Mouse (Mus musculus) intestine, embryonic 16.5 days (tissue): Measurements from ENCODE around the gene Pabpc5. TPM values are rescaled to one million over a fixed set of nuclear protein-coding genes. Genes with fewer than 3 reads are reported as not detected.

ENCODE experiments used
- ATAC-seq: fragments of 200-750 bp; cut with Nextera tagmentation; 2 replicates; pipeline ENCODE4 v1.8.0; 2017; ENCODE audit warnings: moderate TSS enrichment, moderate library complexity
- H3K27ac ChIP-seq: fragments of 300-500 bp; sonication (generic); 2 replicates; pipeline ENCODE4 v1.5.1; 2014; ENCODE audit warnings: mild to moderate bottlenecking, low read length
- H3K27me3 ChIP-seq: fragments of 300-500 bp; sonication (generic); replicated peaks from 2 replicates; pipeline ENCODE4 v1.6.1; 2014; ENCODE audit warnings: low read length, control low read depth, mixed read lengths; ENCODE audit not compliant: control insufficient read depth, insufficient read depth
- H3K36me3 ChIP-seq: fragments of 300-500 bp; sonication (generic); 2 replicates; pipeline ENCODE4 v1.6.1; 2014; ENCODE audit warnings: low read length, control low read depth; ENCODE audit not compliant: control insufficient read depth, insufficient read depth
- H3K4me1 ChIP-seq: fragments of 300-500 bp; sonication (generic); 2 replicates; pipeline ENCODE4 v1.6.1; 2014; ENCODE audit warnings: low read length, control low read depth, mixed read lengths; ENCODE audit not compliant: control insufficient read depth, insufficient read depth
- H3K4me2 ChIP-seq: fragments of 300-500 bp; sonication (generic); 2 replicates; pipeline ENCODE4 v1.6.1; 2014; ENCODE audit warnings: low read depth, low read length, control low read depth
- H3K4me3 ChIP-seq: fragments of 300-500 bp; sonication (generic); 2 replicates; pipeline ENCODE4 v1.5.1; 2014; ENCODE audit warnings: mild to moderate bottlenecking, low read length
- H3K9ac ChIP-seq: fragments of 300-500 bp; sonication (generic); 2 replicates; pipeline ENCODE4 v1.6.1; 2014; ENCODE audit warnings: low read depth, low read length
- H3K9me3 ChIP-seq: fragments of 300-500 bp; sonication (generic); 2 replicates; pipeline ENCODE4 v1.6.1; 2016; ENCODE audit warnings: low read length, control low read depth; ENCODE audit not compliant: control insufficient read depth
- WGBS: fragments of 180-500 bp; shearing (Covaris S2); extraction: QIAGEN DNeasy Blood & Tissue Kit; methylation state at CpG from one replicate; pipeline ENCODE4 v1.1.7; 2014; 5-methylcytosine and 5-hydroxymethylcytosine counted together
- polyA plus RNA-seq: library from polyadenylated mRNA; unstranded; fragments of >200 nt; fragmentation: Nextera tagmentation; extraction: Ambion mirVana; gene quantifications from 2 replicates; pipeline ENCODE4 v1.2.1, GENCODE M21; 2015

The Pabpc5 gene
- polyA plus RNA-seq: 0.10 and 0.20 TPM in 2 replicates

DNA sequence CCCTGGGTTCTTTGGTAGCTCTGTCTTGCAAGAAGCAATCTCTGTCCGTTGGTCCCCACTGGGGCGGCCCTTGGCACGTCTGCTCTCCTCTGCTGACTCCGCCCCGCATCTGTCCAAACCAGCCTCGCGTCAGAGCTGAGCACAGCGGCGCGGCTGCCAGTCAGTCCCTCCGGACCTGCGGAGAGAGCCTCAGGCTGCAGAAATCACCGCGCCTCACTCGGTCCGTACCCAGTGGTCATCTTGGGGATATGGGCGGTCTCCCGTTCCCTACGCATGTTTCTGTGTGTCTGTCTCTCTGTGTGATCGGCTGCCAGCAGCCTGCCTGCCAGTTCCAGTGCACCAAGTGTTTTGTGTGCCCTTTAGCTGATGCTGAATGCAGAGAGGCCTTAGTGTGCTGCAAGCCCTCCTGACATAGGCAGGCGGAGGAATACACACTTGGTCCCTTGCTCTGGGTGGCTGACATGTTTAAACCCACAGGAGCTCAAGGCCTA lies at the start of gene Pabpc5:
TSS of gene Pabpc5 (plus strand) at position 116 of the 491 bp plus-strand sequence.
- Histone ChIP-seq H3K4me3 (peak within 1 kb of the TSS; percentile 44), H3K27ac (peak within 1 kb of the TSS; percentile 24; the same call in 1 of the 2 replicates), H3K9me3 (no peaks in the 10 kb centered on the region), H3K9ac (peak within 1 kb of the TSS; percentile 53; the same call in 1 of the 2 replicates), H3K36me3 (no peaks in the 10 kb centered on the region), H3K4me1 (no peaks in the 10 kb centered on the region), H3K4me2 (peak within 1 kb of the TSS; percentile 40), H3K27me3 (no peaks in the 10 kb centered on the region)
- peak; percentile 99 for ATAC-seq
- 4% methylated on average over 21 of the region's 21 CpGs for WGBS

GRCm38 (mm10) chrX:119886957-119887593 lies 39.9 kb upstream of the Pabpc5 start:
- 68% methylated on average over 3 of the region's 3 CpGs for WGBS
- no peaks in the 10 kb centered on the region for H3K4me1 ChIP-seq
- no peak overlapping the region for H3K4me2 ChIP-seq
- no peaks in the 10 kb centered on the region for H3K36me3 ChIP-seq
- no peak overlapping the region for H3K9ac ChIP-seq
- peak; percentile 60 for ATAC-seq
- H3K27me3 ChIP-seq: no peaks in the 10 kb centered on the region
- H3K27ac ChIP-seq: no peak overlapping the region
- H3K9me3 ChIP-seq: no peaks in the 10 kb centered on the region
- no peak overlapping the region for H3K4me3 ChIP-seq

DNA sequence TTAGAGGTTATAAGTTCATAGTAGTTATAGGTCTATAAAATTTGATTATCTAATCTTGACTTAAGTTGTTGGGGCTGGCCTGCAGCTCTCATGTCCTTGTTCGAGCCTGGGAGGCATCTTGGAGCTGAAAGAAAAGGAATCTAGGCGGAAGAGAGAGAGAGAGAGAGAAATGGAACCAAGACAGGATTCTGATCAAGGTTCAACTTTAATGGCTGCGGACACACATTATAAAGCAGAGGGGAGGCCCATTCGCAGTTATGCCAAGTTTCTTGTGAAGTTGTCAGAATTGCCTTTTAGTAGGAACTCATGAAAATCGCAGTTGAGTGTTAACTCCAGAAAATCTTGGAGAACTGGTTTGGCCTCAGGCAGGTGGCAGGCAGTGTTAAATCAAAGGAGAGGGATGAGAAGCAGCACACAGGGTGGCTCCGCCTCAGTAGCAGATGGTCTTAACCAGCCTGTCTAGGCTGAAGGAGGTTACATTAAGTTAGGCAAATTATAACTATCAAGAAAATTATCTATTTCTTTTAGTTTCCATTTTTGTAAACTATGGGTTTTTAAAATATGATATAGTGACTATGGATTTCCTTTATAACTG lies 38.6 kb upstream of the Pabpc5 start:
- peak; percentile 76 for ATAC-seq
- WGBS: 67% methylated on average over 6 of the region's 6 CpGs

DNA sequence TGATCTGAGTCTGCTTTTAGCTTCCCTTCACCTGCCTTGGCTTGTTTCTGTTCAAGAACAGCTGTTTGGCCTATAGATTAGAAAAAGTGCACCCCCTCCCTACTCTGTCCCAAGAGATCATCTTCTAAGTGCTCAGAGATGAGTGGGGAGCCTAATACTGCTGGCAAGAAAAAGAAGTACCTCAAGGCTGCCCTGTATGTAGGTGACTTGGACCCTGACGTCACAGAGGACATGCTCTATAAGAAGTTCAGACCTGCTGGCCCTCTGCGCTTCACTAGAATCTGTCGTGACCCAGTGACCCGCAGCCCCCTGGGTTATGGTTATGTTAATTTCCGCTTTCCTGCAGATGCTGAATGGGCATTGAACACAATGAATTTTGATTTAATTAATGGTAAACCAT lies 856 bp downstream of the Pabpc5 start:
- no peak overlapping the region for H3K4me2 ChIP-seq
- no peaks in the 10 kb centered on the region for H3K27me3 ChIP-seq
- H3K4me1 ChIP-seq: no peaks in the 10 kb centered on the region
- no peak for ATAC-seq
- H3K27ac ChIP-seq: no peak overlapping the region
- H3K9me3 ChIP-seq: no peaks in the 10 kb centered on the region
- 81% methylated on average over 5 of the region's 5 CpGs for WGBS
- H3K9ac ChIP-seq: no peak overlapping the region
- H3K4me3 ChIP-seq: no peak overlapping the region
- H3K36me3 ChIP-seq: no peaks in the 10 kb centered on the region

More for the DNA sequence above, 38.6 kb upstream of the Pabpc5 start:
- H3K4me3 ChIP-seq: no peak overlapping the region
- H3K4me1 ChIP-seq: no peaks in the 10 kb centered on the region
- no peaks in the 10 kb centered on the region for H3K9me3 ChIP-seq
- H3K27ac ChIP-seq: no peak overlapping the region
- no peaks in the 10 kb centered on the region for H3K27me3 ChIP-seq
- no peak overlapping the region for H3K4me2 ChIP-seq
- H3K9ac ChIP-seq: no peak overlapping the region
- H3K36me3 ChIP-seq: no peaks in the 10 kb centered on the region
